Mouse (Mus musculus) myocyte (in vitro differentiated cells): Measurements from ENCODE around the gene Gabrr3. TPM values are rescaled to one million over a fixed set of nuclear protein-coding genes. Genes with fewer than 3 reads are reported as not detected.

ENCODE experiments used
- H3K27me3 ChIP-seq: one replicate; pipeline ENCODE4 v1.6.1; 2011; ENCODE audit not compliant: control insufficient read depth, insufficient read depth, insufficient read length
- H3K36me3 ChIP-seq: one replicate; pipeline ENCODE4 v1.6.1; 2011; ENCODE audit not compliant: control insufficient read depth, insufficient read depth
- H3K4me2 ChIP-seq: one replicate; pipeline ENCODE4 v1.6.1; 2011; ENCODE audit warnings: low read depth, control low read depth
- H3K4me3 ChIP-seq: one replicate; pipeline ENCODE4 v1.5.1; 2011; ENCODE audit warnings: mild to moderate bottlenecking, control low read depth, moderate library complexity
- H3K79me2 ChIP-seq: one replicate; pipeline ENCODE4 v1.6.1; 2011; ENCODE audit not compliant: control insufficient read depth, insufficient read depth
- H3ac ChIP-seq: one replicate; pipeline ENCODE4 v1.6.1; 2011; ENCODE audit not compliant: control insufficient read depth, insufficient read length
- CEBPB ChIP-seq: IDR thresholded peaks from 2 replicates; pipeline ENCODE4 v1.6.1; 2011; ENCODE audit warnings: mild to moderate bottlenecking, moderate library complexity; ENCODE audit not compliant: poor library complexity, insufficient read depth, severe bottlenecking
- E2F4 ChIP-seq: IDR thresholded peaks from one replicate; pipeline ENCODE4 v1.6.1; 2011; ENCODE audit warnings: mild to moderate bottlenecking, control low read depth, moderate library complexity; ENCODE audit not compliant: insufficient read depth
- MAX ChIP-seq: IDR thresholded peaks from one replicate; pipeline ENCODE4 v1.6.1; 2011; ENCODE audit warnings: low read depth, mild to moderate bottlenecking, control low read depth
- MYOD1 ChIP-seq, 3 experiments: IDR thresholded peaks; one replicate each; pipeline ENCODE4 v1.6.1; 2011; ENCODE audit warnings: control low read depth in 2 of 3, low read depth in 2 of 3, mild to moderate bottlenecking in 2 of 3, moderate library complexity in 1 of 3; ENCODE audit not compliant: insufficient read length in 2 of 3, control insufficient read depth in 1 of 3
- MYOG ChIP-seq, 3 experiments: IDR thresholded peaks; one replicate each; pipeline ENCODE4 v1.6.1; 2011; ENCODE audit warnings: control low read depth in 2 of 3, low read depth in 2 of 3, mild to moderate bottlenecking in 2 of 3; ENCODE audit not compliant: insufficient read length in 2 of 3, control insufficient read depth in 1 of 3, insufficient read depth in 1 of 3
- POLR2A ChIP-seq: IDR thresholded peaks from one replicate; pipeline ENCODE4 v1.6.1; 2011; ENCODE audit warnings: low read depth, mild to moderate bottlenecking, control low read depth, moderate library complexity; ENCODE audit not compliant: insufficient read length
- POLR2AphosphoS2 ChIP-seq: IDR thresholded peaks from one replicate; pipeline ENCODE4 v1.6.1; 2011; ENCODE audit warnings: low read depth, control low read depth; ENCODE audit not compliant: insufficient read length
- REST ChIP-seq: IDR thresholded peaks from one replicate; pipeline ENCODE4 v1.6.1; 2011; ENCODE audit warnings: mild to moderate bottlenecking, control low read depth, moderate library complexity; ENCODE audit not compliant: insufficient read depth, insufficient read length
- SRF ChIP-seq: IDR thresholded peaks from one replicate; pipeline ENCODE4 v1.6.1; 2011; ENCODE audit warnings: low read depth; ENCODE audit not compliant: control insufficient read depth, insufficient read length
- TCF12 ChIP-seq: IDR thresholded peaks from one replicate; pipeline ENCODE4 v1.6.1; 2011; ENCODE audit warnings: mild to moderate bottlenecking, control low read depth; ENCODE audit not compliant: poor library complexity, insufficient read depth, severe bottlenecking
- TCF3 ChIP-seq: IDR thresholded peaks from one replicate; pipeline ENCODE4 v1.6.1; 2011; ENCODE audit warnings: low read depth, control low read depth; ENCODE audit not compliant: insufficient read length
- USF1 ChIP-seq: IDR thresholded peaks from one replicate; pipeline ENCODE4 v1.6.1; 2011; ENCODE audit warnings: low read depth, mild to moderate bottlenecking, control low read depth, moderate library complexity
- polyA plus RNA-seq: library from polyadenylated mRNA; unstranded; fragments of >200 nt; fragmentation: generic; extraction: Trizol; gene quantifications from one replicate; pipeline ENCODE4 v1.2.1, GENCODE M21; 2012; ENCODE audit warnings: missing spikeins

Gabrr3 gene
- polyA plus RNA-seq, 1 experiment: not detected

GRCm38 (mm10) chr16:59420237-59420866, 13.2 kb downstream of the Gabrr3 start:
- Histone ChIP-seq H3K36me3 (no peaks in the 10 kb centered on the region), H3K27me3 (no peaks in the 10 kb centered on the region), H3ac (no peak overlapping the region), H3K79me2 (no peaks in the 10 kb centered on the region), H3K4me3 (no peak overlapping the region), H3K4me2 (no peak overlapping the region)
- no peak for TF ChIP-seq SRF
- TF ChIP-seq POLR2A: no peak
- no peak for TF ChIP-seq TCF3
- no peak for TF ChIP-seq TCF12
- no peak for TF ChIP-seq CEBPB
- TF ChIP-seq USF1: no peak
- TF ChIP-seq MAX: no peak
- no peak for TF ChIP-seq E2F4
- no peak for TF ChIP-seq MYOD1 (IDR thresholded peaks at IDR 0.05; ENCODE audit: control insufficient read depth in 1 of 3, insufficient read length in 2 of 3, low read depth in 2 of 3)
- no peak for TF ChIP-seq REST
- TF ChIP-seq MYOG (IDR thresholded peaks at IDR 0.05; ENCODE audit: control insufficient read depth in 1 of 3, insufficient read depth in 1 of 3, insufficient read length in 2 of 3, low read depth in 2 of 3): no peak
- TF ChIP-seq POLR2AphosphoS2: no peak

- Histone ChIP-seq H3K4me3 (no peak overlapping the region), H3K36me3 (no peaks in the 10 kb centered on the region), H3K4me2 (no peak overlapping the region), H3K27me3 (no peaks in the 10 kb centered on the region), H3ac (no peak overlapping the region), H3K79me2 (no peaks in the 10 kb centered on the region)
- TF ChIP-seq TCF12 (no peak), MYOD1 (IDR thresholded peaks at IDR 0.05; ENCODE audit: control insufficient read depth in 1 of 3, insufficient read length in 2 of 3, low read depth in 2 of 3) (no peak), TCF3 (no peak), SRF (no peak), MAX (no peak), REST (no peak), E2F4 (no peak), POLR2AphosphoS2 (no peak), POLR2A (no peak), MYOG (IDR thresholded peaks at IDR 0.05; ENCODE audit: control insufficient read depth in 1 of 3, insufficient read depth in 1 of 3, insufficient read length in 2 of 3, low read depth in 2 of 3) (no peak), CEBPB (no peak), USF1 (no peak)
Observed at GRCm38 (mm10) chr16:59420867-59421251, 13.7 kb downstream of the Gabrr3 start.

- no peak overlapping the region for H3K4me3 ChIP-seq
- no peaks in the 10 kb centered on the region for H3K36me3 ChIP-seq
- H3K27me3 ChIP-seq: no peaks in the 10 kb centered on the region
- TF ChIP-seq MYOD1 (IDR thresholded peaks at IDR 0.05; ENCODE audit: control insufficient read depth in 1 of 3, insufficient read length in 2 of 3, low read depth in 2 of 3): no peak
- TF ChIP-seq POLR2AphosphoS2: no peak
- TF ChIP-seq SRF: no peak
- TF ChIP-seq MAX: no peak
- TF ChIP-seq E2F4: no peak
- no peak for TF ChIP-seq MYOG (IDR thresholded peaks at IDR 0.05; ENCODE audit: control insufficient read depth in 1 of 3, insufficient read depth in 1 of 3, insufficient read length in 2 of 3, low read depth in 2 of 3)
- TF ChIP-seq CEBPB: no peak
- no peak for TF ChIP-seq POLR2A
- TF ChIP-seq TCF12: no peak
- no peak for TF ChIP-seq REST
- TF ChIP-seq TCF3: no peak
- no peak for TF ChIP-seq USF1
- H3K79me2 ChIP-seq: no peaks in the 10 kb centered on the region
- no peak overlapping the region for H3ac ChIP-seq
- no peak overlapping the region for H3K4me2 ChIP-seq
Observed at GRCm38 (mm10) chr16:59421571-59422345, 14.6 kb downstream of the Gabrr3 start.

- H3K4me2 ChIP-seq: no peak overlapping the region
- no peak overlapping the region for H3K4me3 ChIP-seq
- no peaks in the 10 kb centered on the region for H3K79me2 ChIP-seq
- no peaks in the 10 kb centered on the region for H3K27me3 ChIP-seq
- H3ac ChIP-seq: no peak overlapping the region
- TF ChIP-seq E2F4 (no peak), TCF12 (no peak), CEBPB (no peak), POLR2AphosphoS2 (no peak), REST (no peak)
- no peaks in the 10 kb centered on the region for H3K36me3 ChIP-seq
Observed at GRCm38 (mm10) chr16:59427960-59428359, 20.8 kb downstream of the Gabrr3 start.
